Mouse (Mus musculus) cerebellum, adult 2 months (tissue): Measurements from ENCODE around the gene Abcf1. TPM values are rescaled to one million over a fixed set of nuclear protein-coding genes. Genes with fewer than 3 reads are reported as not detected.
A peak's percentile ranks its signal among the peaks of the same experiment; 100 is the strongest.

Experiments used
- DNase-seq, 2 experiments: peaks; one replicate each; pipeline ENCODE4 v3.0.0; 2021
- H3K27ac ChIP-seq: fragments of 200-500 bp; 2 replicates; pipeline ENCODE4 v1.5.1; 2012; ENCODE audit warnings: low read length, control low read depth, inconsistent platforms; ENCODE audit not compliant: insufficient read depth
- H3K27me3 ChIP-seq: fragments of 200-500 bp; 2 replicates; pipeline ENCODE4 v1.6.1; 2012; ENCODE audit warnings: inconsistent platforms, mild to moderate bottlenecking, low read length, moderate library complexity; ENCODE audit not compliant: control insufficient read depth, insufficient read depth
- H3K4me1 ChIP-seq: fragments of 200-500 bp; 2 replicates; pipeline ENCODE4 v1.6.1; 2011; ENCODE audit warnings: low read length; ENCODE audit not compliant: control insufficient read depth, insufficient read depth
- H3K4me3 ChIP-seq: fragments of 200-500 bp; replicated peaks from 2 replicates; pipeline ENCODE3; 2011; ENCODE audit warnings: mild to moderate bottlenecking, low read depth, low read length, control low read depth; ENCODE audit not compliant: insufficient read depth
- CTCF ChIP-seq: fragments of 200-500 bp; IDR thresholded peaks from 2 replicates; pipeline ENCODE4 v1.5.1; 2011; ENCODE audit warnings: low read depth, mild to moderate bottlenecking, control low read depth, low read length, moderate library complexity, borderline replicate concordance; ENCODE audit not compliant: insufficient read depth
- POLR2A ChIP-seq: fragments of 200-500 bp; IDR thresholded peaks from 2 replicates; pipeline ENCODE4 v1.6.1; 2011; ENCODE audit warnings: low read length, control low read depth, borderline replicate concordance; ENCODE audit not compliant: insufficient read depth
- WGBS: fragments of 180-500 bp; shearing (Covaris S2); methylation state at CpG from one replicate; pipeline ENCODE4 v1.1.7; 2018; 5-methylcytosine and 5-hydroxymethylcytosine counted together
- polyA plus RNA-seq: library from polyadenylated mRNA; depleted of rRNA; stranded (reverse); fragments of >200 nt; gene quantifications from 2 replicates; pipeline ENCODE4 v1.2.3, GENCODE M21; 2012

Gene Abcf1
- polyA plus RNA-seq, 1 experiment, result 99.1 TPM

DNA sequence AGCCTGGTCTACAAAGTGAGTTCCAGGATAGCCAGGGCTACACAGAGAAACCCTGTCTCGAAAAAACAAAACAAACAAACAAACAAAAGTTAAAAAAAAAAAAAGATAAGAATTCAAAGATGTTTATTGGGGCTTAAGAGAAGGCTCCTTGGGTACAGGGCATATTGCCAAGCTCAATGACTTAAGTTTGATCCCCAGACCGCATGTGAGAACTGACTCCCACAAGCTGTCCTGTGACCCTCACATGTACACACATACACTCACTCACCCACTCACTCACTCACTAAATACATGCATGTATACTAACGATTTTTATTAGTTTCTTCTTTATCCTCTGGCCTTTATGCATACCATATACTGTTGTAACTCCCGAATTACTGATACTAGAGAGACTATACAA lies 30.8 kb upstream of the Abcf1 start:
- Histone ChIP-seq H3K27ac (no peak overlapping the region), H3K4me3 (no peak overlapping the region), H3K27me3 (no peaks in the 10 kb centered on the region), H3K4me1 (peaks cover 2% of the 10 kb centered on the region)
- 71% methylated on average over 4 of the region's 4 CpGs for WGBS
- TF ChIP-seq CTCF, result no peak
- no peak for TF ChIP-seq POLR2A
- DNase-seq, result no peak

DNA sequence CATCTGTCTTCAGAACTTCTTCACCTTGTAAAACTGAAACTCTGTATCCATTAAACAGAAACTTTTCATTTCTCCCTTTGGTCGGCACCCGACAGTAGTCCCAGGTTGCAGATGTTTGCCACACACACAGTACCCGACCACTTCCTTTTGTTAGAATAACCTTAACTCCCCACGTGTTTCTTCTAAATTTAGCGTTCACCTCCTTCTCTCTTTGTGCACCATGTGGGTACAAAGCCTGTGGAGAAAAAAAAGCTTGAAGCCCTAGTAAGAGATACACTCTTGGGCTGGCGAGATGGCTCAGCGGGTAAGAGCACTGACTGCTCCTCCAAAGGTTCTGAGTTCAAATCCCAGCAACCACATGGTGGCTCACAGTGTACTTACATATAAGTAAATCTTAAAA lies 29.8 kb upstream of the Abcf1 start:
- no peak for DNase-seq
- H3K27ac ChIP-seq, result no peak overlapping the region
- H3K4me1 ChIP-seq, result no peaks in the 10 kb centered on the region; the same call in 1 of the 2 replicates
- 71% methylated on average over 7 of the region's 7 CpGs for WGBS
- no peaks in the 10 kb centered on the region for H3K27me3 ChIP-seq
- H3K4me3 ChIP-seq, result no peak overlapping the region
- no peak for TF ChIP-seq CTCF
- TF ChIP-seq POLR2A, result no peak

DNA sequence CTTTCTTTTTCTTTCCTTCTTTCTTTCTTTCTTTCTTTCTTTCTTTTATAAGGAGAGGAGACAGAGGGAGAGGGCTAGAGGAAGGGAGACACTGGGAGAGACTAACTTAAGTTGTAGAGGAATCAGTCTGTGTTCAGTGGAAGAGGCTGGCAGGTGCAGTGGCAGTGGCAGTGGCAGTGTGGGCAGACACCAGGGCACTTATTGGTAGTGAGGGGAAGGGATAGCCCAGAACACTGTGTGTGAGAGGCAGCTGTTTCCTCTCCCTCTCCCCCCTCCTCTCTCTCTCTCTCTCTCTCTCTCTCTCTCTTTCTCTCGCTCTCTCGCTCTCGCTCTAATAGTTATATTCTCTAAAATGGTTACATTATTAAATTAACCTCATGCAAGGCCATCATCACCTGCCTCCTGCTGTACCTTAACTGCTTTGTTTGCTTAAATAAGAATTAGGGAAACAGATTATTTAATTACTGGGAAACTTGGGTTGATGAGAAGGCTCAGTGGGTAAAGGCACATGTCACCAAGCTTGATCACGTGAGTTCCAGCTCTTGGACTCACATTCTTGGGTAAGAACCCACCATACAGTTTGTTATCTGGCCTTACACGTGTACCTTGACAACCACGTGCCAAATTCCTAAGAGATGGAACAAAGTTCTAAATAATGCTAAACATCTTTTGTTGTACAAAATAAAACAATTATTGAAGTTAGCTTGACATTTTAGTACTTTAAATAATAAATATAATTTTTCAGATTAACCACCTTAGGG lies 29.2 kb upstream of the Abcf1 start:
- Histone ChIP-seq H3K27me3 (no peaks in the 10 kb centered on the region), H3K4me3 (no peak overlapping the region), H3K27ac (no peak overlapping the region), H3K4me1 (no peaks in the 10 kb centered on the region; the same call in 1 of the 2 replicates)
- TF ChIP-seq CTCF, result no peak
- no peak for TF ChIP-seq POLR2A
- no peak for DNase-seq
- 69% methylated on average over 6 of the region's 6 CpGs for WGBS

DNA sequence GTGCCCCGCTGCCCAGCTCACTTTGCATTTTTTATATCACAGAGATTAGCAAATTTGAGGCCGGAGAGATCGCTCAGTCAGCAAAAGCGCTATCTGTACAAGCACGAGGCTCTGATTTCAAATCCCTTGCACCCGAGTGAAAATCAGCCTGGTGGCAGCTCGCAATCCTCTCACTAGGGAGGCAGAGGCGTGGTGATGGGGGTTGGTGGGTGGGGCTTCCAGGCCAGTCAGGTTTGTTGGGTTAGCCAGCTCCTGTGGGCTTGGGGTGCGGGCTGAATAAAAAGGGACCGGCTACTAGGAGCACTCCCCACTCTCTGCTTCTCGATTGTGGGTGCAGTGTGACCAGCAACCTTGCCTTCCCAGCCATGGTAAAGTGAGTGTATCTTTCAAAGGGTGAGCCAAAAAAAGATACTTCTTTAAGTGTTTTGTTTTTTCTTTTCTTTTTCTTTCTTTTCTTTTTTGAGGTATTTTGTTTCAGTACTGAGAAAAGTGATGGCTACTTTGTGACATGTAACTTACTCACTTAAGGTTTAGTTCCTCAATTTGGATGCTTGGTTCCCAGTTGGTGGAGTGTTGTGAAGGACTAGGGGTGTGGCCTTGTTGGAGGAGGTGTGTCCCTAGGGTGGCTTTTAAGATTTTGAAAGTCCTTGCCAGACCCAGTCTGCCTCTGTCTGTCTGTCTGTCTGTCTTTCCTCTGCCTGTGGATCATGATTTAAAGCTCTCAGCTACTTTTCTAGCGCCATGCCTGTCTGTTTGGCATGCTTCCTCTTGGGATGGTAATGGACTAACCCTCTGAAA lies 28.4 kb upstream of the Abcf1 start:
- no peak overlapping the region for H3K27ac ChIP-seq
- TF ChIP-seq POLR2A (no peak), CTCF (no peak)
- H3K4me3 ChIP-seq, result no peak overlapping the region
- H3K4me1 ChIP-seq, result no peaks in the 10 kb centered on the region; the same call in 1 of the 2 replicates
- no peaks in the 10 kb centered on the region for H3K27me3 ChIP-seq
- 57% methylated on average over 12 of the region's 12 CpGs for WGBS
- DNase-seq, result no peak

DNA sequence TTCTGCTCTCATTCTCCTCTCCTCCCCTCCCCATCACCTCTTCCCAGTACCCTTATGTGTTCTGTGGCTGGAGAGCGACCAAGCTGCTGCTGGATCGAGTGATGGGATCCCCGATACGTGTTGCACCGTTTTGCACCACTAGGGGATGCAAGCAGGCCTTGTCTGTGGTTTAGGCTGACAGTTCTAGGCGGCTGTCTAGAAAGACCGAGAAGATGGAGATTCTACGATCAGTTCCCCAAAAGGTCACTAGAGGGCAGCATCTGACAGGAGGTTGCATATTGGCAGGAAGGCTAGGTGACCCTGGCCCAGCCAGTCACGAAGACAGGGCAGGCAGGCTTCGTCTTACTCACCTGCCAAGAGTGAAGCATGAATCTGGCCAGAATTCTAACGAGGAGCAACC lies 27.4 kb upstream of the Abcf1 start:
- DNase-seq, result peak; percentile 94
- Histone ChIP-seq H3K27ac (no peak overlapping the region), H3K27me3 (no peaks in the 10 kb centered on the region), H3K4me1 (no peaks in the 10 kb centered on the region; the same call in 1 of the 2 replicates), H3K4me3 (peak overlapping the region; percentile 1)
- 0% methylated on average over 11 of the region's 11 CpGs for WGBS
- TF ChIP-seq CTCF (peak; percentile 97), POLR2A (no peak)

DNA sequence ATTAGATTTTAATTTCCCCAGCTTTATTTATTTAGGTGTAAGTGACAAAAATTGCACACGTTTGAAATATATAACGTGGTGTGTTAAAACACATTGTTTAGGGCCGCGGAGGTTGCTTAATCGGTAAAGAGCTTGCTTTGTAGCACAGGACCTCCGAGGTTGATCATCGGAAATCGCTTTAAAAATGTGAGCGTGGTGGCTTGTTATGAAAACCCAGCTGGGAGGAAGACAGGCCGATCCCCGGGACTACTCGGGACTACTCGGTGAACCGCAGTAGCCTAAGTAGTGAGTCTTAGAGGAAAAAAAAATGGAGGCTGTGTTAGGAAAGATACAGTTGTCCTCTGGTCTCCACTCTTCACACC lies 25.3 kb upstream of the Abcf1 start:
- Histone ChIP-seq H3K4me3 (peak overlapping the region; percentile 73), H3K27ac (no peak overlapping the region), H3K4me1 (no peaks in the 10 kb centered on the region; the same call in 1 of the 2 replicates), H3K27me3 (no peaks in the 10 kb centered on the region)
- no peak for DNase-seq
- TF ChIP-seq POLR2A (no peak), CTCF (no peak)
- WGBS, result 3% methylated on average over 14 of the region's 14 CpGs

DNA sequence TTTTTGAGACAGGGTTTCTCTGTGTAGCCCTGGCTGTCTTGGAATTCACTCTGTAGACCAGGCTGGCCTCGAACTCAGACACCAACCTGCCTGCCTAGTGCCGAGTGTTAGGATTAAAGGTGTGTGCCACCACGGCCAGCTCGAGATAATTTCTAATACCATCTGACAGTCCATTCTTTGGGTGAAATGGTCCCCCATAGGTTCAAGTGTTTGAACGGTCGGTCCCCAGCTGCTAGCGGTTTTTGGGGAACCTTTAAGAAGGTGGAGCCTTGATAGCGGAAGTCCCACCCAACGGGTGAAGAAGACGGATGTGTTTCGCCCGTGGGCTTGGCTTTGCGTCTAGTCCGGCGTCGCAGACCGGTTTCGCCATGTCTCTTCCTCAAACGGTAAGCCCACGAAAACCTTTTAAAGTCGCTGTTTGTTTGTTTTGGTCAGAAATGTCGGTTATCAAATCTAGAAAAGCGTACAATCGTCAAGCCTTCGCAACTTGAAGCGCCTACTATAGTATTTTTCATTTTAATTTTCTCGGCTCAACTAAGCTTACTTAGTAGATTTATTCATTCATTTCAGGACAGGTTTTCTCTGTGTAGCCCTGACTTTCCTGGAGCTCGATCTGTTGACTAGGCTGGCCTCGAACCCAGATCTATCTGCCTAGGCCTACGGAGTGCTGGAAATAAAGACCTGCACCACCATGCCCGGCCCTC lies 24.8 kb upstream of the Abcf1 start:
- H3K4me3 ChIP-seq, result peak overlapping the region; percentile 73
- no peak overlapping the region for H3K27ac ChIP-seq
- DNase-seq, result peak; percentile 81 to 86
- H3K4me1 ChIP-seq, result no peaks in the 10 kb centered on the region; the same call in 1 of the 2 replicates
- TF ChIP-seq CTCF (no peak), POLR2A (peak; percentile 89; the same call in 1 of the 2 replicates)
- no peaks in the 10 kb centered on the region for H3K27me3 ChIP-seq
- 4% methylated on average over 31 of the region's 31 CpGs for WGBS

DNA sequence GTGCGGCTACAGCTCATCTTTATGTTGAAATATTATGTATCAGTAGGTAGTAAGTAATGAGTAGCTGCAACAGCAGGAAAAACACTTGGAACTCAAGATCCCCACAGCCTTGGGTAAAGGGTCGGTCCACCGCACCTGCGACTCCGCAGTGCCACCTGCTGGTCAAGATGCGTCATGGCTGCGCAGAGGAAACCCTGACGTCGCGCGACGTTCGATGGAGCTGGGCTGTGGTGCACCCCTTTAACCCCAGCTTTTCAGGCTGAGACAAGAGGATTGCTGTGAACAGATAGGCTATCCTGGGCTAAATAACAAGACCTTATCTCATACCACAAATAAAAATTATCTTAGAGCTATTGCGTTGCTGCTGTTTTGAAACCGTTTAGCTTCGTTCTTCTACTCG lies 24.1 kb upstream of the Abcf1 start:
- TF ChIP-seq CTCF (peak; percentile 99), POLR2A (0 out of 2 replicates have a peak, but pooled peaks have one; percentile 33)
- DNase-seq, result peak; percentile 80 to 81
- Histone ChIP-seq H3K27me3 (no peaks in the 10 kb centered on the region), H3K4me1 (no peaks in the 10 kb centered on the region; the same call in 1 of the 2 replicates), H3K4me3 (peak overlapping the region; percentile 12), H3K27ac (no peak overlapping the region)
- 4% methylated on average over 17 of the region's 17 CpGs for WGBS
